Mouse (Mus musculus) c-Kit-positive CD71-positive TER-119-negative erythroid progenitor cells, embryonic 14.5 days (primary cell): ENCODE data around the gene Dnah10.

ENCODE experiments used
- DNase-seq: peaks from one replicate; pipeline ENCODE4 v3.0.0-alpha.2; 2013; ENCODE audit warnings: low read depth

Dnah10 gene

GRCm38 (mm10) chr5:124812466-124812865 lies 87.6 kb downstream of the Dnah10 start:
- no peak for DNase-seq

DNA sequence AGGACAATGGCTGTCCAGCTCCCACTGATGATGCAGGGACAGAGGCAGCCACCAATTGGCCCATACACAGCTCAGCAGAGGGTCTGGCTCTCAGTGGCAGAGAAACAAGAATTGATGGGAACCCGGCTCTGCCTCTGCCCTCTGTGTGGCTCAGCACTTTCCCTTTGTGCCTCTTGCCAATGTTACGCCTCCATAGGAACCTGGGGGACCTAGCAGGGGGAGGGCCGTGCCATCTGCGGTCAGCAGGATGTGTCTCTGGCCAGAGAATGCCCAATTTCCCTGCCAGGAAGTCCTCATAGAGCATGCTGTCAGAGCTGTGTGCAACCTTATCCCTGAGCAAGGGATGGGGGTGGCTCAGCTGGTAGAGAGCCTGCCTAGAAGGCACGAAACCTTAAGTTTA lies 89.9 kb downstream of the Dnah10 start:
- no peak for DNase-seq

DNA sequence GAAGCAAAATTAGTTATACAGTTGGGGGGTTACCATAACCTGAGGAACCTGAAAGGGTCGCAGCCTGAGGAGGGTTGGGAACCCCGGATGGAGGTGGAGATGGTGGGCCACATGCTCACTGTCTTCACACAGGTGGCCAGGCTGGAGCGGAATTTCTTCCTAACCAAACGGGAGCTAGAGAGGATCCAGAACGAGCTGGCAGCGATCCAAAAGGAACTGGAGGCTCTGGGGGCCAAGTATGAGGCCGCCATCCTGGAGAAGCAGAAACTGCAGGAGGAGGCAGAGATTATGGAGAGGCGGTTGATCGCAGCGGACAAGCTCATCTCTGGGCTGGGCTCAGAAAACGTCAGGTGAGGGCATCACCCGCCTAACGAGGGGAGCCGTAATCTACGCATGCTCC lies 92.2 kb downstream of the Dnah10 start:
- DNase-seq, result no peak

GRCm38 (mm10) chr5:124822128-124822894 lies 97.4 kb downstream of the Dnah10 start:
- DNase-seq, result no peak

DNA sequence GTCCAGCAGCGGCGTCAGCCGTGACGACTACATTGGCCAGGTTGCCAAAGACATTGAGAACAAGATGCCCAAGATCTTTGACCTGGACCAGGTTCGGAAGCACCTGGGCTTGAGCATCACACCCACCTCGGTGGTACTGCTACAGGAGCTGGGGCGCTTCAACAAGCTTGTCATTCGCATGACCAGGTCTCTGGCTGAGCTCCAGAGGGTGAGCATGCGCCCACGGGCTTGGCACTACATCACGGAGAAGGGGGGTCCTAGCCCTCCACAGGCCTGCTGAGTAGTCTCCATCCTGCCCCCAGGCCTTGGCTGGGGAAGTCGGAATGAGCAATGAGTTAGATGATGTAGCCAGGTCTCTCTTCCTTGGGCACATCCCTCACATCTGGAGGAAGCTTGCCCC lies 105.4 kb downstream of the Dnah10 start:
- no peak for DNase-seq

DNA sequence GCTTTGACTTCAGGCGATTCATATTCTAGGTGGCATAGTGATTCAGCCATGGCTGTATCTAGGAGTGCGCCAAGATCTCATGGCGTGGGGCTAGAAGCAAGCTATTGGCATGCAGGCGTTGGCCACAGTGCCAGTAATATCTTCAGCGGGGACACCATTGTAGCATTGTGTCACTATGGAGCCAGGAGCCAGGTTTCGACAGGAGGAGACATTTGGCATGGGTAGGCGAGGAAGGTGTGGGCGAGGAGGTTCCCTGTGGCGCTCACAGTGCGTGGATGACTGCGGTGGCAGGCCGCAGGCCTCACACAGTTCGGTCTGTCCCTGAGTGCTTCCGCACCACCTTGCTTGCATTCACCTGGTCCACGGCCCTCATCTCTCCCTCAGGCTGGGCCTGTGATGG lies 110.3 kb downstream of the Dnah10 start:
- no peak for DNase-seq

DNA sequence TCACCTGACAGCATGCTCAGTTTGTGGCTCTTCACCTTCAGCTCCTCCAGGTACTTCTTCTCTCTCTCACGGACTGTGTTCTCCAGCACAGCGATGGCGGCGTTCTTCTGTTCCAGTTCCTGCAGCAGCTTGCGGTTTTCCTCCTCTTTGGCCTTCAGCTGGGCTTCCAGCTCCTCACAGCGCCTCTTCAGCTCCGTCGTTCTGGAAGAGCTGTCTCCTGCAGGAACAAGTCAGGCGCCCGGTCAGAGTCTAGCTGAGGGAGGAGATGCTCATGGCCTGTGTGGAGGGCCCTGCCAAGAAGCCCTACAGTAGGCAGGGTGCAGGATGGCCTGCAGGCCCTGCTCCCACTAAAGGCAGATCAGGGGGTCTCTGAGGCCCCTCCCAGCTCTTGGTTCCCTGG lies 111.2 kb downstream of the Dnah10 start:
- DNase-seq, result no peak

GRCm38 (mm10) chr5:124836621-124837020 lies 111.7 kb downstream of the Dnah10 start:
- no peak for DNase-seq

- DNase-seq, result no peak
These were observed 115.3 kb downstream of the Dnah10 start for GRCm38 (mm10) chr5:124840202-124840601.

GRCm38 (mm10) chr5:124840669-124841068 lies 115.8 kb downstream of the Dnah10 start:
- no peak for DNase-seq

- no peak for DNase-seq
These were observed 118.5 kb downstream of the Dnah10 start for GRCm38 (mm10) chr5:124843386-124843785.

DNA sequence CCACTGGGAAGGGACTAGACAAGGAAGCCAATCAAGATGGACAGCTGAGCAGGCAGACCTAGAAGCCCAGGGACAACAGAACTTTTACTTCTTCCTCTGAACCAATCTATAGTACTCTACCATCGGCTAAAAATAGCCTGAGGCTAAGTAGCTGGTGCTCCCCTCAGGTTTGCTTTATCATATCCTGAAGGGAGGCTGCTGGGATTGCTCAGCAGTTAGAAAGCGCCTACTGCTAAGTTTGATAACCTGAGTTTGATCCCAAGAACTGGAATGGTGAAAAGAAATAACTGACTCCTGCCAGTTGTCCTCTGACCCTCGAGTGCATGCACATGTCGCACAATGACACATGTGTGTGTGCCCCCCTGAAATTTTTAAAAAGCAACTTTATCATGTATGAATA lies 120.0 kb downstream of the Dnah10 start:
- no peak for DNase-seq

GRCm38 (mm10) chr5:124847014-124847413 lies 122.1 kb downstream of the Dnah10 start:
- no peak for DNase-seq

- DNase-seq, result no peak
These were observed 124.1 kb downstream of the Dnah10 start for GRCm38 (mm10) chr5:124848994-124849393.

DNA sequence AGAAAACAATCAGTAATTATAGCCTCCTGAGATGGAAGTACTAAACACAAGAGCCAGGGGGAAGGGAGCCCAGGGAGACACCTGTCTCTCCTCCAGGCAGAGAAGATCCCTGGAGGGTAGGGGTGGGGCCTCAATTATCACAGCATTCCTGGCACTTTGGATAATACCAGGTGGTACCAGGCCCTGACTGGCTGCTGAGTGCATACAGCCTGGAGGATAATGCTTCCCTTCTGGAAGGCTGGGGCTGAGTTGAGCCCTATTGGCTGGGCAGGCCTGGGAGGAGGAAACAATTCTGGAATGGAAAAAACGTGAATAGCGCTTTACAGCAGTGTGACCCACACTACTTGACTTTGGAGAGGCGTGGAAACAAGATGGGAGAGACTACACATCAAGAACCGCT lies 126.7 kb downstream of the Dnah10 start:
- no peak for DNase-seq

DNA sequence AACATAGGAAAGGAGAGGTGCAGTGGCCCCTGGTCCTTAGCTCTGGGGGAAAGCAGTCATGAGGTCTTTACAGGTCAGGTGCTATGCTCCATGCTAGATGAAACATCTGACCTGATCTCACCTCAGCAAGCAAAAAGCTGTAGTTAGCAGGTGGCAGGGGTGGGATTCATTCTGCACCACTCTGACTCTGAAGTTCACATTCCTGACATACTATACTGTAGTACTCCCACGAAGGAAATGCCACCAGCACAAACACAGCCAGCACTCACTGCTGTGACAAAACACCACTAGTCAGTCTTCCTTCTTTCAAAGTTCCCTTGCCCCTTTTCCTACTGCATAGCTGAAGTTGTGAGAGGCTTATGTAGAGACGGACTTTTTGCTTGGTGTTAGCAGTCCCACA lies 127.4 kb downstream of the Dnah10 start:
- no peak for DNase-seq

- no peak for DNase-seq
These were observed 128.2 kb downstream of the Dnah10 start for GRCm38 (mm10) chr5:124853079-124853478.

DNA sequence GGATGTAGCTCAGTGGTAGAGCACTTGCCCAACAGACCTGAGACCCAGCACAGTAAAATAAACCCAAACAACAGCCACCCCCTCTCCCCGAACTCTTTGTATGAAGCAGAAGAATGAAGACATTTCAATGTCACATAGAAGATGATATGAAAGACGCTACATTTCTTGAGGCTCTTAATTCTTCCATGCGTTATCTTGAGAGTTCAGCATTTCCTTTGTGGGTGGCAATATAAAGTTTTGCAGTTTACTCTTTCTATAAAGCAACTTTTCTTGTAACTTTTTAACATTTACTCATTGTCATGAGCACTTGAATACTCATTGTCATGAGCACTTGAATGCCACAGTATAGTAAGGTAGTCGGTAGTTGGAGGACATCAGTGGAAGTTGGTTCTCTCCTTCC lies 129.3 kb downstream of the Dnah10 start:
- no peak for DNase-seq

DNA sequence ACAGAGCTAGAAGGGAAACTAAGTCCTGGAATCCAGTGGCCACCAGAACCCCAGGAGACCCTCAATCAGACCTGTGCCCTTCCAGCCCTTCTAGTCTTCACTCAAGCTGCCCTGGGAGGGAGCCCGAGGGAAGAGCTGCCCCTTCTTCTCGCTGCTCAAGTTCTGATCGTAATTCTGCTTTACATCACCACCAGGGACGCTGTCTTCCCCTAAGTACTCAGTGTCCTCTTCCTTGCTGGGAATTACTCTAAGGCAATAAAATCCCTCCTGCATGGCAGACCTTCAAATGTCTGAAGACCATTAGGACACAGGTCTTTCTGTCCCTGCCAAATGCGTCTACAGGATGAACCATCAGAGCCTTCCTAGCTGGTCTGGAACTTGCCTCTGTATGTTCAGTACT lies 135.1 kb downstream of the Dnah10 start:
- DNase-seq, result no peak

DNA sequence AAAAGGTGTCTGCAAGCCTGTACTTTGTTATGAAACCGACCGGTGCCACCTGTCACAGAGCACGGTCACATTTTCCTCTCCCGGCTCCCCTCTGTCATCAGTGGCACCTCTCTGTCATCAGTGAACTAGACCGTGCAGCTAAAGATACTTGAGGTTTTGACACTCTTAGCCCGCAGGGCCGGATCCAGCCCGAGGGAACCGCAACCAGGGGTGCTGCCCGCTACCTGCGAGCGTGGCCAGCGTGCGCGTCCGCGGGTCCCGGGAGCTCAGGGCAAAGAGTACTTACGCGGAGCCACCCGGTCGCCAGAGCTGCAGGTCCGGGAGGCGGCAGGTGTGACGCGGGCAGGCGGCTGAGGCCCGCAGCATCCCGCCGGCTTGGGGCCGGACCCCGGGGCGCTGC lies 136.6 kb downstream of the Dnah10 start:
- DNase-seq, result no peak

GRCm38 (mm10) chr5:124862013-124862866 lies 137.4 kb downstream of the Dnah10 start, which contains the start of the genes Ccdc92 and Zfp664:
TSS of gene Ccdc92 (minus strand) at chr5:124862424.
TSS of gene Zfp664 (plus strand) at chr5:124862691.
- peak; percentile 95 for DNase-seq

- DNase-seq, result peak; percentile 16
These were observed 138.2 kb downstream of the Dnah10 start for GRCm38 (mm10) chr5:124862871-124863741.
